Mouse (Mus musculus) brown adipose tissue, adult 24 weeks (tissue): Measurements from ENCODE around the gene Hsf4. TPM values are rescaled to one million over a fixed set of nuclear protein-coding genes. Genes with fewer than 3 reads are reported as not detected.
"Not testable (repeated sequence)": the region's sequence is repeated elsewhere in the genome, so short reads cannot be mapped to it uniquely, and the experiment has no call there.

Experiments
- H3K27ac ChIP-seq: fragments of 200-500 bp; replicated peaks from 2 replicates; pipeline ENCODE4 v1.5.1; 2012; ENCODE audit warnings: low read depth, mild to moderate bottlenecking, low read length
- H3K4me1 ChIP-seq: fragments of 200-500 bp; 2 replicates; pipeline ENCODE4 v1.6.1; 2012; ENCODE audit warnings: low read length, mixed read lengths; ENCODE audit not compliant: control insufficient read depth, insufficient read depth, insufficient read length
- H3K4me3 ChIP-seq: fragments of 200-500 bp; 2 replicates; pipeline ENCODE4 v1.5.1; 2012; ENCODE audit warnings: low read depth, mild to moderate bottlenecking, low read length, moderate library complexity; ENCODE audit not compliant: insufficient read depth
- polyA plus RNA-seq: library from polyadenylated mRNA; stranded (reverse); fragments of >200 nt; gene quantifications from 2 replicates; pipeline ENCODE4 v1.2.4, GENCODE M21; 2012; ENCODE audit not compliant: missing spikeins, insufficient read depth, insufficient read length

The Hsf4 gene
- polyA plus RNA-seq, 1 experiment = 6.9 TPM

DNA sequence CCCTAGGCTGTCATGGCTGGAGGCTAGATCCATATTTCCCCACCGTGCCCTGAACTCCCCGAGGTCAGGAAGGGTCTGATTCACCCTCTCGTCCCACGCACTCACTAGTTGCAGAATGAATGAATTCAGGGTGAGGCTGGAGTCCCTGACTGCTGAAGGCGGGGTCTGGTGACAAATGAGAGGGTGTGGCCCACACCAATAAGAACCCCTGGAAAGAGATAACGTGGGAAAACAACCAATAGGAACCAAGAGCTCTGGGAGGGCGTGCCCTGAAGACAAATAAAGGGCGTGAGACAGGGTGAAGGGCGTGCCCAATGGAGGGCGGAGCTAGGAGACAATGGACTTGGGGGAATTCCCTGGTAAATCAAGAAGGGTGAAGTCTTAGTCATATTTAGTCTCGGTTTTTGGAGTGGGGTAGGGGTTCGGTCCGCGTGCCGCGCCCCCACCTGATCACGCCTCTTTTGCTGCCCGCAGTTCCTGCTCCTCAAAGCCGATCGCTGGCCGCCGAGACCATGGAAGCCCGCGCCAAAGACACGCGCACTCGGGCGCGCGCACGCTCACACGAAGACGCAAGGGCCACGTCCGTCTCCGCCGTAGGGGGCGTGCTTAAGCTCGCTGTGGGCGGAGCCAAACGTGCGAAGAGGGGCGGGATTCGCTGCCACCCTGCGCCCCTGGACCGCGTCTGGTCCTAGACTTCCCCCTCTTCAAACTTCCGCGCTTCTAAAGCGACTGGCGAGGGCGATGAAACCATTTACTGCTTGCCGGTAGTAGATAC lies 19.5 kb downstream of the Hsf4 start:
- peak overlapping the region; percentile 61; the same call in 1 of the 2 replicates for H3K27ac ChIP-seq
- H3K4me3 ChIP-seq = peak overlapping the region; percentile 75
- H3K4me1 ChIP-seq = peaks cover 9% of the 10 kb centered on the region

DNA sequence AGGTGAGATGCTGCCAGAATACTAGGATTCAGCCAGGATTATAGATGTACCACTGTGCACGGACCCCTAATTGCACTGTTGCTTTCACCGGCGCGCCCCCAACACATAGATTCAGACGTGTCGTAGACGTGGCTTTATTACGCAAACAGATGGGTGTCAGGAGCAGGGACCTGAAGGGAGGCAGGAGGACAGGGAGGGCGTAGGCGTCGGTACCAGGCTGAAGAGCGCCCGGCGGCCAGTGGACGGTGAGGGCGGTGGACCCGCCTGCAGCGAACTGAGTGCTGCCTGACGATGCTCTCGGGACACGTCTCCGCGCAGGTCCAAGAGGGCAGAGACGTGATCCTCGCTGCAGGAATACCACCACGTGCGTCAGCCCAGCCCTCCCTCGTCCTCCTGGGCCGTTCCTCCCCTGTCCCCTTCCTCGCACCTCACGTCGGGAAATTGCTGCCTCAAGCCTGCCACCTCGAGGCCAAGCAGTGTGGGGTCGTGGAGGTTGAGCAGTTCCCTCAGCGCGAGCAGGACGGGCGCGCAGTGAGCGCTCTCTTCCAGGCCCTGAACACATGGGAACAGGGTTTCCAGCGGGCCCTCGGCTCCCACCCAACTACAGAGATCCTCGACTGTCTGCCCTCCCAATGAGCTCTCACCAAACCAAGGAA lies 20.3 kb downstream of the Hsf4 start, which contains the start of gene 4931428F04Rik:
Gene 4931428F04Rik, minus strand, starts transcription at position 60 of the 656 bp plus-strand sequence.
- H3K27ac ChIP-seq = peak within 1 kb of the TSS; percentile 61; the same call in 1 of the 2 replicates
- peak within 1 kb of the TSS; percentile 75 for H3K4me3 ChIP-seq
- H3K4me1 ChIP-seq = peaks cover 9% of the 10 kb centered on the region

DNA sequence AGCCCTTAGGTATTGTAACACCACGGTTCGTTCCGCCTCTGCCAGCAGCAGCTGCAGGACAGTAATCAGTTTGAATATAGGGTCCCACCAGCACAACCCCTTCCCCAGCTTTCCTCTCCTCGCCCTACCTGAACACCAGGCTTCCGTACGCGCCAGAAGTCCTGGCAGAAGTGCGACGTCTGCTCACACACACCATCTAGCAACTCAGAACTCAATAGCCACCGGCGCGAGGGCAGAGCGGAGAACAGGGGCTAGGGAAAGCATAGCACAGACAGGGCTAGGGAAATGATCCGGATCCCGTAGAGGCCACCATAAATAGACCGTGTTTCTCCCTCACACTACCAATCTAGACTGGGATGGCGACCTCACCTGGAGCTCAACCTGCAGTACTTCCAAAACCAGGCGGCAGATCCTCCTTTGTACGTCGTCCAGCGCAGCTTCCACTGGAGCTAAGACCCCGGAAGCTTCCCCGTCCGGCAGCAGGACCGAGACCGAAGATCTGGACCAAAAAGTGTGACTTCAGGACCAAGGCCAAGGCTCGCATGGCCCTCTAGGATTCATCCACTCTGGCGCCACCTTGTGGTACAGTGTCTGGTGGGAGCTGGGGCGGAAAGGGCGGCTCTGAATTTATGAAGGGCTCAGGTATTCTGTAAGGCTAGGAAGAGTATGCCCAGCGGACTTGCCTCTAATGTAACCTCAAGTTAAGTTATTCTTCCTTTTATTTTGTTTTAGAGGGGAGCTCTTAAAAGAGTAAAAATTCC lies 21.1 kb downstream of the Hsf4 start:
- H3K4me3 ChIP-seq = no peak overlapping the region
- no peak overlapping the region for H3K27ac ChIP-seq
- peaks cover 9% of the 10 kb centered on the region for H3K4me1 ChIP-seq

DNA sequence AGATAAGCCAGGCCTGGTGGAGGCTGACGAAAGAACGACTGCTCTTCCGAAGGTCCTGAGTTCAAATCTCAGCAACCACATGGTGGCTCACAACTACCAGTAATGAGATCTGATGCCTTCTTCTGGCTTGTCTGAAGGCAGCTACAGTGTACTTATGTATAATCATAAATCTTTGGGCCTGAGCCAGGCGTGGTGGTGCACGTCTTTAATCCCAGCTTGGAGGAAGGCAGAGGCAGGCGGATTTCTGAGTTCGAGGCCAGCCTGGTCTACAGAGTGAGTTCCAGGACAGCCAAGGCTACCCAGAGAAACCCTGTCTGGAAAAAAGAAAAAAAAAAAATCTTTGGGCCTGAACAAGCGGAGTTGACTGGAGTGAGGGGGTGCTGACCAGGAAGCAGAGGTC lies 21.8 kb downstream of the Hsf4 start:
- H3K4me3 ChIP-seq, H3K27ac ChIP-seq, H3K4me1 ChIP-seq: not testable (repeated sequence)

DNA sequence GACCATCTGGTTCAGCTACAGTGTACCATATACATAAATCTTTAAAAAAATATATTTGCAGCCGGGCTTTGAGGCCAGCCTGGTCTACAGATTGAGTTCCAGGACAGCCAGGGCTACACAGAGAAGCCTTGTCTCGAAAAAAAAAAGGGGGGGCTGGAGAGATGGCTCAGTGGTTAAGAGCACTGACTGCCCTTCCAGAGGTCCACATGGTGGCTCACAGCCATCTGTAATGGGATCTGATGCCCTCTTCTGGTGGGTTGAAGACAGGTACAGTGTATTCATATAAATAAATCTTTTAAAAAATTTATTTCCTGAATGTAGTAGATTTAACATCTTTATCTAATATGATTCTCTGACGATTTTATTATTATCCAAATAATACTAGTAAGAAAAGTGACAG lies 22.2 kb downstream of the Hsf4 start:
- H3K27ac ChIP-seq, H3K4me3 ChIP-seq, H3K4me1 ChIP-seq: not testable (repeated sequence)

DNA sequence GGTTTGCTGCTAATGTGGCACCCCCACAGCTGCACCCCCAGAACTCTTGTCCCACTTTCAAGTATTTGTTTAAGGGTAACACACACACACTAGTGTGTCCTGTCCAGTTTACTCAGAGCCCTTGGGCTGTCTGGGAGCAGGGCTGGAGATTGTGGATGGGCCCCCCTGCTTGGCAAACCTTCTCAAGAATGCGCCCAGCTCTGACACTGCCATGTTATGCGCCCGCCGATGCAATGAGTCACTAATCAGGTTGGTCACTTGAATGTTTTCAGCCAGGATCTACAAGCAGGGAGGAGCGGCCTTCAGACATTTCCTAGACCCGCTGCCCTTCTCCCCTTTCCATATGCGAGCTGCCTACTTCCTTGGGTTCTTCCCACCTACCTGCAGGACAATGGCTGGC lies 22.9 kb downstream of the Hsf4 start:
- Histone ChIP-seq H3K27ac (no peak overlapping the region), H3K4me1 (peaks cover 9% of the 10 kb centered on the region), H3K4me3 (no peak overlapping the region)

DNA sequence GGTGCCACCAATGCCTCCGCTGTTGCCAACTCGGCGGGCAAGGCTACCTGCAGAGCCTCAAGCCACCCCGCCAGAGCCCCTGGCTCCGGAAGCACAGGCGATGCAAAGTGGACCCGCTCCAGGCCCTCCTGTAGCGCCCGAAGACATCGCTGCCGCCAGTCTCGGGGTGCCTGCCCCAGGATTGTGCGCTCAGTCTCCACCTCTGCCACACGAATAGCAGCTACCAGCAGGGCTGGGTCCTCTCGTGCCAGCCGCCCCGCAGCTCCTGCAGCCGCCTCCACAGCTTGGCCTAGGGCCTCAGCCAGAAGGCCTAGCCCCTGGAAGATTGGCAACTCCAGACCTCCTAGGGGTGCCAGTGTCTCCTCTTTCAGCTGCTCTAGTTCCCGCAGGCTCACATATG lies 23.8 kb downstream of the Hsf4 start:
- H3K4me3 ChIP-seq = no peak overlapping the region
- H3K27ac ChIP-seq = no peak overlapping the region
- H3K4me1 ChIP-seq = peaks cover 9% of the 10 kb centered on the region

DNA sequence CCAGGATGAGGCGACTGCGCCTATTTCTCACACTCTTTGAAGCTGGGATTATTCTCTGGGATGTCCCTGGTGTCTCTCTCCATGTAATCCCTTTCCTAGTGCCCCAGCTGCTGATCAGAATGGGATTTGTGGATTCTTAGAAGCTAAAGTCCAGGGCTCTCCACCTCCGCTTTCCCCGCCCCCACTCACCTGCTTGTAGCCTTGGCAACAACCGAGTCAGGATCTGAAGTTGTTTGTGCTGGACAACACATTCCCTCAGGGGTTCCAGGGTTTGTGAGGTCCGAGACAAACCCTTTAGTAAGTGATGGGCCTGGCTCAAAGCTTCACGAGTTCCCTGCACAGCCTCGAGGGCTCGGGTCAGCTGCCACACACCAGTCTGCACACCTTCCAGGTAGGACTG lies 25.2 kb downstream of the Hsf4 start:
- peak overlapping the region; percentile 80 for H3K27ac ChIP-seq
- peaks cover 11% of the 10 kb centered on the region for H3K4me1 ChIP-seq
- H3K4me3 ChIP-seq = peak overlapping the region; percentile 55

DNA sequence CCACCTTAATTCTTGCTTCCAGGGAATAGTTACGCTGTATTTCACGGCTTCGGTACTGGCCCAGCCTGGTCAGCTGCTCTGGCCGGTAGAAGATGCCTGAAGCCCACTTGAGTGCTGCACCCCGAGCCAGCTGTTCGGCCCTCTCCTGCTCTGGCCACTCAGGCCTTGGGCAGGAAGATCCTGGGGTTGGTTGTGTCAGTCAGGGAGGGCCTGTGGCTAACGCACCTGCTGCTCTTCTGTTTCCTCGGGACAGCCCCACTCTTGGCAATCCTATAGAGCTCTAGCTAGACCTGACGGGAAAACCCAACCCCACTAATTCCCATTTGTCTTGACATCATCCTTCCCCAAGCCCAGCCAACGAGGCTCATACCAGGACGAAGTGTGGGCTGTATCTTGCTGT lies 25.7 kb downstream of the Hsf4 start:
- peak overlapping the region; percentile 80 for H3K27ac ChIP-seq
- peak overlapping the region; percentile 55 for H3K4me3 ChIP-seq
- H3K4me1 ChIP-seq = peaks cover 7% of the 10 kb centered on the region; the same call in 1 of the 2 replicates

DNA sequence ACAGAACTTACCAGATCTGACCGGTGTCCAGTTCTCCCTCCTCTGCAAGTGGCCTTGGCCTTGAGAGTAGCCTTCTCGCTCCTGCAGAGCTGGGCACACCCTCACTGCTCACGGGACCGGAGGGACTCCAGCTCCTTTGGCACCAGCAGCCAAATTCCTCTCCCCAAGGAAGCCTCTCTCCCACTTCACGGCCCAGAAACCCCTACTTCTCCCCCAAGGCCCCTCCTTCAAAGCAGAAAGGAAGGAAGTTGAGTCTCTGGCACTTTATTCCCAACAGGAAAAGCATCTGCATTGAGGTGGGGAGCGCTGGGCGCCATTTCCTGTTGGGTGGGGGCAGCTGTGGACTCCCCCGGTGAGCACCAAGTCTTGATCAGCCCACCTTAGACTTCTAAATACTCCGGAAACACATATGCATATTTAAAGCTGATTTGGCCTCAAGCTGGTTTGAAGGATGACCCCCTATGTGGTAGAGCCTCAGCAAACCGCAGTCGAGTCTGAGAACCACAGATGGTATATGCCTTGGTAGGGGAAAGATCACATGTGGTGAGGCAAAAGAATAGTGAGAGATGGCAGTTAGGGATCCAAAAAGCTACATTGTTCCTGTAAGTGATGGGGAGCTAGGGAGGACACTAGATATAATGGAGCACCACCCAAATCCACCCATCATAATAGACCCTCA lies 26.4 kb downstream of the Hsf4 start, which contains the start of gene Exoc3l:
Gene Exoc3l, minus strand, starts transcription at position 207 of the 679 bp plus-strand sequence.
- 0 out of 2 replicates have a peak, but pooled peaks cover 3% of the 10 kb centered on the region for H3K4me1 ChIP-seq
- H3K27ac ChIP-seq = peak within 1 kb of the TSS; percentile 80
- H3K4me3 ChIP-seq = peak within 1 kb of the TSS; percentile 55

DNA sequence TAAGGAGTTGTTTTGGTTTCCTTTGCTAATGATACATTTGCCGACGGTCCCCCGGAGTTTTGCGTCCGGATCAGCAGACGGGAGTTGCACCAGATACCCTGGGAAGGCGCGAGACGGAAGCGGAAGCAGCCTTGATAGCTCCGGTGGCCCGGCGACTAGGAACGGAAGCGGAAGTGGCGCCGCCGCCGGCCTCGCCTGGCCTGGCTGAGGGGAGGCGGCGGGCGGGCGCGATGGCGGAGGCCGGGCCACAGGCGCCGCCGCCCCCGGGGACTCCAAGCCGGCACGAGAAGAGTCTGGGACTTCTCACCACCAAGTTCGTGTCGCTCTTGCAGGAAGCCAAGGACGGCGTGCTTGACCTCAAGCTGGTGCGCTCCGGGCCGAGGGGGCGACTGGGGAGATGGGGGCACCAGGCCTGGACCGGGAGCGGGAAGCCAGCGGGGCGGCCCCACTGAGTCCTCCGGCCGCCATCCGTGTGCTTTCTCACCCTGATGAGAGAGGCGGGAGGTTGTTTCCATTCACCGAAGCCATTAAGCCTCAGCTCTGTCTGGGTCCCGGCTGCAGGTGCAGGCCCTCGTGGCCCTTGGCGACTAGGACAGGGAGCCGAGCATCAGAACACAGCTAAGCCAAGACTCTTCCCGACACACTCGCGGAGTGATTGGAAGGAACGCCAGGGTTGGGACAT lies 28.1 kb downstream of the Hsf4 start, which contains the start of gene E2f4:
Gene E2f4, plus strand, starts transcription at position 153 of the 682 bp plus-strand sequence.
- Histone ChIP-seq H3K4me1 (0 out of 2 replicates have a peak, but pooled peaks cover 3% of the 10 kb centered on the region), H3K27ac (peak within 1 kb of the TSS; percentile 80), H3K4me3 (peak within 1 kb of the TSS; percentile 82)

DNA sequence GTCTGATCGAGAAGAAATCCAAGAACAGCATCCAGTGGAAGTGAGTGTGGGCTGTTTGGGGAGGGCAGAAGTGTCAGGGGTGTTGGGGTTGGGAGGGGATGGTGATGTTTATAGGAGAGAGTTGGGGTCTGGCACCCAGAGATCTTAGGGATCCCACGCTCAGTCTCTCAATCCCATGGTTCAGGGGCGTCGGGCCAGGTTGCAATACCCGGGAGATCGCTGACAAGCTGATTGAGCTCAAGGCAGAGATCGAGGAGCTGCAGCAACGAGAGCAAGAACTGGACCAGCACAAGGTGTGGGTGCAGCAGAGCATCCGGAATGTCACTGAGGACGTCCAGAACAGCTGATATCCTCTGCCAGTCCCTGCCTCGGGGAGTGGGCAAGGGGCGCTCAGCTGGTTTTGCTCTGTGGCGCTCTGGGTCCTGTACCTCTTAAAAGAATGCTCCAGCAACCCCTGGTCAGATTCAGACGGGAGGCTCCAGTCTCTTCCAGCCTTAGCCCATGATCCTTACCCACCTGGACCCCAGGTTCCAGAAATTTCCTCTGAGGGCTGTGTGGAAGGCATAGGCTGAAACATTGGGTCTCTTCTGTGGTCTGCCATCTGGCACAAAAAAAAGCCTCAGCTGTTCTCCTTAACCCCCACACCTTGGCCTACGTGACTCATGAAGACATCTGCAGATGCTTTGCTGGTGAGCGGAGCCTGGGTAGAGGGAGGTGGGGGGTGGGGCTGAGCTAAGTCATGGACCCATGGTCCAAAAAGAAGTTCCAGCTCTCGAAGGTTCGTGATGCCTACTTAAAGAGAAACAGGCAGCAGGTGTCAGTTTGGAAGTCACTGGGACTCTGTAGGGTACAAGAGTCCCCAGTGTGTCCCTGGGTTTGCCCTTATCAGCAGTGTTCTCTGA lies 29.0 kb downstream of the Hsf4 start:
- Histone ChIP-seq H3K4me1 (0 out of 2 replicates have a peak, but pooled peaks cover 3% of the 10 kb centered on the region), H3K27ac (no peak overlapping the region), H3K4me3 (peak overlapping the region; percentile 82)

DNA sequence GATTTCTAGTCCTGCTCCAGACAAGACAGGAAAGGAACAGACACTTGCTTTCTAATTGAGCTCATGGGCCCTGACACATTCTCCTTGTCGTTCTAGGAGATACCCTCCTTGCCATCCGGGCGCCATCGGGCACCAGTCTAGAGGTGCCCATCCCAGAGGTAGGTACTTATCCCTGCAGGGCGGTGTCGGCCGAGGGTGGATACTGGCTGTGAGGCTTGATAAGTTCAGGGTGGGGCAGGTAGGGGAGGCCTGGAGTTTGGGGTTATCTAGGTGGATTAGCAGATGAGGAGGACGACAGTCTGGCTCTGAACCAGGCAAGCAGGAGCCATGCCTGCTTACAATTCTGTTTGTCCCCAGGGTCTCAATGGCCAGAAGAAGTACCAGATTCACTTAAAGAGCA lies 30.4 kb downstream of the Hsf4 start:
- no peak overlapping the region for H3K27ac ChIP-seq
- H3K4me1 ChIP-seq = peaks cover 5% of the 10 kb centered on the region; the same call in 1 of the 2 replicates

More for the DNA sequence above, 30.4 kb downstream of the Hsf4 start:
- no peak overlapping the region for H3K4me3 ChIP-seq
